Mouse (Mus musculus): ENCODE data around the gene Shcbp1l.
A peak's percentile ranks its signal among the peaks of the same experiment; 100 is the strongest.
"Not testable (repeated sequence)": the region's sequence is repeated elsewhere in the genome, so short reads cannot be mapped to it uniquely, and the experiment has no call there.

Shcbp1l gene

GRCm38 (mm10) chr1:153416271-153416832, 8.6 kb upstream of the Shcbp1l start:
- not testable (repeated sequence) for ATAC-seq (ENCODE audit: insufficient number of reproducible peaks, low FRiP score, low TSS enrichment)

GRCm38 (mm10) chr1:153417805-153418204, 7.2 kb upstream of the Shcbp1l start:
- ATAC-seq (ENCODE audit: insufficient number of reproducible peaks, low FRiP score, low TSS enrichment): not testable (repeated sequence)

- ATAC-seq (ENCODE audit: insufficient number of reproducible peaks, low FRiP score, low TSS enrichment): peak; percentile 31; the same call in 1 of the 2 replicates
These were observed 691 bp upstream of the Shcbp1l start for GRCm38 (mm10) chr1:153424271-153424670.

- peak; percentile 68; the same call in 1 of the 2 replicates for ATAC-seq (ENCODE audit: insufficient number of reproducible peaks, low FRiP score, low TSS enrichment)
These were observed 6.2 kb downstream of the Shcbp1l start for GRCm38 (mm10) chr1:153431158-153431557.

- no peak for ATAC-seq (ENCODE audit: insufficient number of reproducible peaks, low FRiP score, low TSS enrichment)
These were observed 6.7 kb downstream of the Shcbp1l start for GRCm38 (mm10) chr1:153431701-153432100.

GRCm38 (mm10) chr1:153432329-153432728, 7.4 kb downstream of the Shcbp1l start:
- no peak for ATAC-seq (ENCODE audit: insufficient number of reproducible peaks, low FRiP score, low TSS enrichment)

- no peak for ATAC-seq (ENCODE audit: insufficient number of reproducible peaks, low FRiP score, low TSS enrichment)
These were observed 9.1 kb downstream of the Shcbp1l start for GRCm38 (mm10) chr1:153433851-153434589.

GRCm38 (mm10) chr1:153437536-153437935, 12.6 kb downstream of the Shcbp1l start:
- ATAC-seq (ENCODE audit: insufficient number of reproducible peaks, low FRiP score, low TSS enrichment): no peak

GRCm38 (mm10) chr1:153440752-153441151, 15.8 kb downstream of the Shcbp1l start:
- ATAC-seq (ENCODE audit: insufficient number of reproducible peaks, low FRiP score, low TSS enrichment): no peak

GRCm38 (mm10) chr1:153441656-153442055, 16.7 kb downstream of the Shcbp1l start:
- ATAC-seq (ENCODE audit: insufficient number of reproducible peaks, low FRiP score, low TSS enrichment): no peak

- no peak for ATAC-seq (ENCODE audit: insufficient number of reproducible peaks, low FRiP score, low TSS enrichment)
These were observed 18.1 kb downstream of the Shcbp1l start for GRCm38 (mm10) chr1:153443019-153443418.

GRCm38 (mm10) chr1:153443632-153444031, 18.7 kb downstream of the Shcbp1l start:
- no peak for ATAC-seq (ENCODE audit: insufficient number of reproducible peaks, low FRiP score, low TSS enrichment)

GRCm38 (mm10) chr1:153446120-153446831, 21.3 kb downstream of the Shcbp1l start:
- ATAC-seq (ENCODE audit: insufficient number of reproducible peaks, low FRiP score, low TSS enrichment): no peak

GRCm38 (mm10) chr1:153451237-153452154, 26.5 kb downstream of the Shcbp1l start:
- 0 out of 2 replicates have a peak, but pooled peaks have one; percentile 52 for ATAC-seq (ENCODE audit: insufficient number of reproducible peaks, low FRiP score, low TSS enrichment)

- ATAC-seq (ENCODE audit: insufficient number of reproducible peaks, low FRiP score, low TSS enrichment): no peak
These were observed 28.2 kb downstream of the Shcbp1l start for GRCm38 (mm10) chr1:153453146-153453642.

GRCm38 (mm10) chr1:153456137-153456536, 31.2 kb downstream of the Shcbp1l start:
- ATAC-seq (ENCODE audit: insufficient number of reproducible peaks, low FRiP score, low TSS enrichment): no peak

GRCm38 (mm10) chr1:153461796-153462195, 36.8 kb downstream of the Shcbp1l start:
- no peak for ATAC-seq (ENCODE audit: insufficient number of reproducible peaks, low FRiP score, low TSS enrichment)

GRCm38 (mm10) chr1:153479296-153479695, 54.3 kb downstream of the Shcbp1l start:
- 0 out of 2 replicates have a peak, but pooled peaks have one; percentile 49 for ATAC-seq (ENCODE audit: insufficient number of reproducible peaks, low FRiP score, low TSS enrichment)

GRCm38 (mm10) chr1:153480386-153481024, 55.5 kb downstream of the Shcbp1l start:
- no peak for ATAC-seq (ENCODE audit: insufficient number of reproducible peaks, low FRiP score, low TSS enrichment)
